Mouse (Mus musculus) small intestine, adult 2 months (tissue): ENCODE measurements around the gene Ryk. TPM values are rescaled to one million over a fixed set of nuclear protein-coding genes. Genes with fewer than 3 reads are reported as not detected.

Experiments used
- H3K27ac ChIP-seq: fragments of 200-500 bp; 2 replicates; pipeline ENCODE4 v1.5.1; 2012; ENCODE audit warnings: low read depth, low read length, control low read depth, inconsistent platforms; ENCODE audit not compliant: insufficient read depth
- H3K27me3 ChIP-seq: fragments of 200-500 bp; 2 replicates; pipeline ENCODE4 v1.6.1; 2012; ENCODE audit warnings: mild to moderate bottlenecking, moderate library complexity, low read length, inconsistent platforms; ENCODE audit not compliant: control insufficient read depth, insufficient read depth
- H3K36me3 ChIP-seq: fragments of 200-500 bp; 2 replicates; pipeline ENCODE4 v1.6.1; 2012; ENCODE audit warnings: mild to moderate bottlenecking, low read length, control low read depth, inconsistent platforms; ENCODE audit not compliant: control insufficient read depth, insufficient read depth
- H3K4me1 ChIP-seq: fragments of 200-500 bp; 2 replicates; pipeline ENCODE4 v1.6.1; 2012; ENCODE audit warnings: low read length, inconsistent platforms, mixed read lengths; ENCODE audit not compliant: control insufficient read depth, insufficient read depth, insufficient read length
- H3K4me3 ChIP-seq: fragments of 200-500 bp; 2 replicates; pipeline ENCODE4 v1.5.1; 2012; ENCODE audit warnings: low read depth, mild to moderate bottlenecking, control low read depth, inconsistent platforms, low read length, moderate library complexity
- CTCF ChIP-seq: fragments of 200-500 bp; IDR thresholded peaks from 2 replicates; pipeline ENCODE4 v1.5.1; 2012; ENCODE audit warnings: low read depth, mild to moderate bottlenecking, control low read depth, inconsistent platforms, low read length, moderate library complexity, mixed read lengths; ENCODE audit not compliant: insufficient replicate concordance, insufficient read length; ENCODE audit errors: extremely low read depth
- POLR2A ChIP-seq: fragments of 200-500 bp; IDR thresholded peaks from 2 replicates; pipeline ENCODE4 v1.6.1; 2012; ENCODE audit warnings: low read depth, mild to moderate bottlenecking, control low read depth, inconsistent platforms, low read length, moderate library complexity
- WGBS: fragments of 180-500 bp; shearing (Covaris S2); methylation state at CpG from one replicate; pipeline ENCODE4 v1.1.7; 2018; 5-methylcytosine and 5-hydroxymethylcytosine counted together
- polyA plus RNA-seq: library from polyadenylated mRNA; depleted of rRNA; stranded (reverse); fragments of >200 nt; gene quantifications from 2 replicates; pipeline ENCODE4 v1.2.3, GENCODE M21; 2012

Gene Ryk
- polyA plus RNA-seq, 1 experiment = 36.0 TPM

DNA sequence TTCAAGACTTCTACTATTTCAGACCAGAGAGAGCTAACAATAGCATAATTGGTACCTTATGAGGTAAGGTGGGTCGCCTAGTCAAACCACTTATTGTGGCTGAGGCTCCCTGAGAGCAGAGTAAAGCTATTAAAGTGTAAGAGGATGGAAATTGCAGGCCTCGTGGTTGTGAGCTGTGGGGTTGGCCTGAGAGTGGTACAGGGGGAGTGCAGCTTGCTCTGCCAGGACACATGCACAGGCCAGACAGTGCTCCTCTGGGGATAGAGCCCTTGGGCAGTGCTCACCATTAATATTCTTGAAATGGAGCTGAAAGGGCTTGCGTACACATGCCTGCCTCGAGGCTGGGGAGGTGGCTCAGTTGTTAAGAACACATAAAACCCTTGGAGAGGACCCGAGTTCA lies 23.6 kb downstream of the Ryk start:
- Histone ChIP-seq H3K27me3 (no peaks in the 10 kb centered on the region), H3K36me3 (no peaks in the 10 kb centered on the region), H3K4me1 (peaks cover 25% of the 10 kb centered on the region), H3K27ac (peak overlapping the region; percentile 23; the same call in 1 of the 2 replicates), H3K4me3 (no peak overlapping the region)
- no peak for TF ChIP-seq CTCF
- TF ChIP-seq POLR2A = no peak
- 73% methylated on average over 5 of the region's 5 CpGs for WGBS

DNA sequence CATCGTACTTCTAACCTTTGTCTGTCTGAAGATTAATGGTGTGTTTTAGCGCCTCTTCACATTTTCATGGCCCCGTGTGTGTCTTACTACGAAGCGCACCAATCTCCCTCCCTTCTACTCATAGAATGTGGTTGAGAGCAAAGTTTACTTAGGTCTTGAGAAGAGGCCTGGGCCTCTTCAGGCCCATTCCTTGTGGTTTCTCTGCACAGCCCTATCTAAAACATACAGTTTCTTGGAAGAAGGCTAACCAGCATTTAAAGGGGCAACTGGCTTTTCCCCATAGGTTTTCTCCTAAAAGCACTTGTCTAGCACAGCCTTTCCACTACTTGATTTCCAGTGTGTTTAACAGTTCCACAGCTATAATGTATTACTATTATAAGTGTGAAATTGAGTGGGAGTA lies 24.7 kb downstream of the Ryk start:
- WGBS = 80% methylated on average over 5 of the region's 5 CpGs
- H3K36me3 ChIP-seq = no peaks in the 10 kb centered on the region
- no peak for TF ChIP-seq CTCF
- no peak for TF ChIP-seq POLR2A
- H3K4me1 ChIP-seq = peaks cover 28% of the 10 kb centered on the region
- H3K27ac ChIP-seq = no peak overlapping the region
- no peaks in the 10 kb centered on the region for H3K27me3 ChIP-seq
- no peak overlapping the region for H3K4me3 ChIP-seq

DNA sequence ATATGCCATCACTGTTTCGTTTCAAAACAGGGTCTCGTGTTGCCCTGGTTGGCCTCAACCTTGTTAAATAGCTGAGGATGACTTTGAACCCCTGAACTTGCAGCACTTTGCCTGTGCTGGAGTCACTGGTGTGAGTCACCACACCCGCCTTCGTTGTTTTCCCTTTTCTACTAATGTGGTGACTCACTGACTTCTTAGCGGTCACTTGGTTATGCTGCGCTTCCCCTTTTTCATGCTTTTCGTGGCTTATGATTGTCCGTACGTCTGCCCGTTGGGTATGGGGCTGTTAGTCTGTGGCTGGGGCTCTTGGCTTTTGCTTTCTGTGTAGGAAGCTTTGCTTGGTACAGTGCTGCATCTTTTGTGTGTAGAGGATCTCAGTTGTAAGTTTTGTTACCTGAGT lies 25.2 kb downstream of the Ryk start:
- Histone ChIP-seq H3K27me3 (no peaks in the 10 kb centered on the region), H3K36me3 (no peaks in the 10 kb centered on the region), H3K4me1 (peaks cover 28% of the 10 kb centered on the region), H3K27ac (no peak overlapping the region), H3K4me3 (no peak overlapping the region)
- TF ChIP-seq CTCF = no peak
- no peak for TF ChIP-seq POLR2A
- WGBS = 81% methylated on average over 10 of the region's 10 CpGs

DNA sequence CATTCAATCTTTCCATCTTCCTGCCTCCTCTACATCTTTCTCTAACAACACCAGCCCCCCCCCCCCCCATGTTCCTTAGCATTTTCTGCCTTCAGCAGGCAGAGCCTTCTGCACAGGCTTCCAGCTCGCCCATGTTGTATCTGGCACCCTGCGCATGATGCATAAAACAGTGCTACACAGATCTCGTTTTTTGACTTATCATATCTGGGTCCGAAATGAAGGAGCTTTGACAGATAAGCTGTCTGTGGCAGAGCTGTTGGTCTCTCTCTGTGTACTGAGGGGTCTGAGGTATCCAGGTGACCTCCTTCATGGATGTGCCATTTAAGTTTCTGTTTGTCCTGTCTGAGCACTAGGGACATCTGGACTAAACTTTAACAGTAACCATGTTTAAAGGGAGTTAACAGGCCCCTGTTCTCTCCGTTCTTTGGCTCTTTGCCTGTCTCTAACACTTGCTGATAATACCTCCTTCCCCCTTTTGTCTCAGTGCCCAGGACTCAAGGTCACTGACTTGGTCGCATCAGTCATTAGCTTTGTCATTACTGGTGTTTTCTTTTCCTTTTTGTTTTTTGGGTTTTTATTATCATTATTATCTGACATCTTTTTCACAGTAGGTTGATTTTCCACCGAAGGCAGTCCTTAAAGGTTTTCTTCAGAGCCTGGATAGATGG lies 26.2 kb downstream of the Ryk start:
- 41% methylated on average over 7 of the region's 7 CpGs for WGBS
- Histone ChIP-seq H3K4me3 (no peak overlapping the region), H3K27ac (peak overlapping the region; percentile 62; the same call in 1 of the 2 replicates), H3K36me3 (0 out of 2 replicates have a peak, but pooled peaks cover 2% of the 10 kb centered on the region), H3K27me3 (no peaks in the 10 kb centered on the region), H3K4me1 (peaks cover 28% of the 10 kb centered on the region)
- TF ChIP-seq CTCF = no peak
- TF ChIP-seq POLR2A = no peak

DNA sequence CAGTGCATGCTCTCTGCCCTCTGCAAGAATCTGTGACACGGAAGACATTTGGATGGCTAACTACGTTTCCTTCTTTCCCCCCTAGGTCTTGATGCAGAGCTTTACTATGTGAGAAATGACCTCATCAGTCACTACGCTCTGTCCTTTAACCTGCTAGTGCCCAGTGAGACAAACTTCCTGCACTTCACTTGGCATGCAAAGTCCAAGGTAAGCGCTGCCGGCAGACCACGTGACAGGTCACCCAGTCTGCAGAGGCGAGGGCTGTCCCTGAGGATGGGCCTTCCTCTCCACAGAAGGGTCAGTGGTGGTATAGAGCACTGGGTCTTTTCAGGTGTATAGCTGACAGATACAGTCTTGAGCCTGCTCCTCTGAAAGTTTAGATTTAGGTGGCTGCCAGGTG lies 27.1 kb downstream of the Ryk start:
- H3K4me3 ChIP-seq = no peak overlapping the region
- TF ChIP-seq CTCF = no peak
- no peak for TF ChIP-seq POLR2A
- WGBS = 34% methylated on average over 7 of the region's 7 CpGs
- H3K4me1 ChIP-seq = peaks cover 28% of the 10 kb centered on the region
- 0 out of 2 replicates have a peak, but pooled peaks cover 2% of the 10 kb centered on the region for H3K36me3 ChIP-seq
- H3K27ac ChIP-seq = peak overlapping the region; percentile 62
- no peaks in the 10 kb centered on the region for H3K27me3 ChIP-seq

DNA sequence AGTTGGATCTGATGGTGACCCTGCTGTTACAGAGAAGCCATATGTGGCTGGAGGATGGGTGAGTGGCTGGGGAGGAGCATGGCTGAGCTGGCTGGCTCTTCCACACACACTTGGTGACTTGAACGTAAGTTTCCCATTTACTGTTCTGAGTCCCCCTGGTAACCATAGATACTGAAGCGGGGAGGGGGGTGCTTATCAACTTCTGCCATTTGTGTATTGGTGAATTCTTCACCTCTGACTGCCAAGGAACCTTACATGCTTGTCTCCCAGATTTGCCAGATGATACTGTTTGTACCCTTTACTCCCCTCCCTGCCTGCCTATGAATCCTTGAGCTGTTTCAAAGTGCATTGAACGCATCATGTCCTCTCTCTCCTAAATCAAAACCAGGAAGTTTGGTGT lies 27.5 kb downstream of the Ryk start:
- H3K4me3 ChIP-seq = no peak overlapping the region
- WGBS = 83% methylated on average over 3 of the region's 3 CpGs
- TF ChIP-seq POLR2A (no peak), CTCF (no peak)
- no peaks in the 10 kb centered on the region for H3K27me3 ChIP-seq
- peak overlapping the region; percentile 35; the same call in 1 of the 2 replicates for H3K27ac ChIP-seq
- 0 out of 2 replicates have a peak, but pooled peaks cover 2% of the 10 kb centered on the region for H3K36me3 ChIP-seq
- H3K4me1 ChIP-seq = peaks cover 28% of the 10 kb centered on the region

DNA sequence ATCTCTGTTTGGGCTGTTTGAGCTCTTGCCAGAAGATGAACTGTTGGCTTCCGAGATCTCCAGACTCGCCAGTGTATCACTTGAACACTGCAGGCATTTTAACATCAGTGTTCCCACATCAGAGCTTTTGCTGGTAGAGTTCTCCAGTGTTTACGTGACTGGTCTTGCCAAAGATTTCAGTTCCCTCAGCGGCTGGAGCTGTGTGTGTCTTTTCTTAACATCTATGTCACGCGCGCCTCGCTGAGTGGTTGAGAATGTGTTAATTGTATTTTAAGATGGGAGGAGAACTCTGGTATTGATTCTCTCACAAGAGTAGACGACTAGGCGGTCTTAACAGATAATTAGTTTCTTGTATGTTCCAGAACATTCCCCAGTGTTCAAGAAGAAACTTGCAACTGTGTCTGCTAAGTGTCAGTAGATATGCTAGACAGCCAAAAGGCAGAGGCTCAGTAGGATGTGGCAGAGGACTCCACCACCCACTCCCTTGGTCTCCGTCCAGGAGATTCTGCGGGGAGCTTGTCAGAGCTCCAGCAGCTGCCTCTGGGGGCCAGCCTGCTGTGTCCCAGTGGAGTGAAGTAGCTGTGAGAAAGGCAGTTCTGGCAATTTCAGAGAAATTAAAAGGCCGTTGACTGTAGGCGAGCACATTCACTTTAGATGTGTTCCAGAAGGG lies 29.3 kb downstream of the Ryk start:
- no peaks in the 10 kb centered on the region for H3K27me3 ChIP-seq
- no peak overlapping the region for H3K4me3 ChIP-seq
- peaks cover 23% of the 10 kb centered on the region for H3K4me1 ChIP-seq
- H3K36me3 ChIP-seq = peaks cover 6% of the 10 kb centered on the region
- peak overlapping the region; percentile 70 for H3K27ac ChIP-seq
- TF ChIP-seq CTCF (no peak), POLR2A (no peak)
- 70% methylated on average over 14 of the region's 14 CpGs for WGBS
